Mouse (Mus musculus) cerebellum, postnatal 14 days (tissue): ENCODE data around the gene Tnfsf10.
A peak's percentile ranks its signal among the peaks of the same experiment; 100 is the strongest.

ENCODE experiments used
- DNase-seq, 2 experiments: peaks; one replicate each; pipeline ENCODE4 v3.0.0; 2021; ENCODE audit warnings: mixed read lengths in 2 of 2

The Tnfsf10 gene

GRCm38 (mm10) chr3:27310973-27311372 is 5.9 kb upstream of the Tnfsf10 start:
- DNase-seq: peak; percentile 46 to 49

- DNase-seq: no peak
Measured at GRCm38 (mm10) chr3:27311475-27311874, 5.4 kb upstream of the Tnfsf10 start.

- DNase-seq: no peak
Measured at GRCm38 (mm10) chr3:27314506-27315164, 2.2 kb upstream of the Tnfsf10 start.

GRCm38 (mm10) chr3:27317288-27318024 is 628 bp downstream of the Tnfsf10 start:
- no peak for DNase-seq

DNA sequence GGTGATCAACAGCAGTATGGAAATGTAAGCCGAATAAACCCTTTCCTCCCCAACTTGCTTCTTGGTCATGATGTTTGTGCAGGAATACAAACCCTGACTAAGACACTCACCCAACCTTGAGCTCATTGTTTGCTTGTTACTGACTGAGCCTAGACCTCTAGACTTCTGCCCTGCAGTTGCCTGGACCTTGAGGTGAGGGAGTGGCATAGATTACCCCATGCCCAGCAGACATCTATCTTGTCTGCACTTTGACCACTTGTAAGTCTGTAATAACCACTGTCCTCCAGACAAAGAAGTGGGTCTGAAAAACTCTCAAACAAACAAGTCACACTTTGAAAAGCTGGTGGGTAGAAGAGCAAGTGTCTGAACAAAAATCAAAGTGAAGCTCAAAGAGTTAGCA is 2.8 kb downstream of the Tnfsf10 start:
- no peak for DNase-seq

- DNase-seq: peak; percentile 42 to 46
Measured at GRCm38 (mm10) chr3:27320613-27321495, 4.0 kb downstream of the Tnfsf10 start.

GRCm38 (mm10) chr3:27322591-27322990 is 5.8 kb downstream of the Tnfsf10 start:
- no peak for DNase-seq

GRCm38 (mm10) chr3:27323551-27323950 is 6.7 kb downstream of the Tnfsf10 start:
- no peak for DNase-seq

DNA sequence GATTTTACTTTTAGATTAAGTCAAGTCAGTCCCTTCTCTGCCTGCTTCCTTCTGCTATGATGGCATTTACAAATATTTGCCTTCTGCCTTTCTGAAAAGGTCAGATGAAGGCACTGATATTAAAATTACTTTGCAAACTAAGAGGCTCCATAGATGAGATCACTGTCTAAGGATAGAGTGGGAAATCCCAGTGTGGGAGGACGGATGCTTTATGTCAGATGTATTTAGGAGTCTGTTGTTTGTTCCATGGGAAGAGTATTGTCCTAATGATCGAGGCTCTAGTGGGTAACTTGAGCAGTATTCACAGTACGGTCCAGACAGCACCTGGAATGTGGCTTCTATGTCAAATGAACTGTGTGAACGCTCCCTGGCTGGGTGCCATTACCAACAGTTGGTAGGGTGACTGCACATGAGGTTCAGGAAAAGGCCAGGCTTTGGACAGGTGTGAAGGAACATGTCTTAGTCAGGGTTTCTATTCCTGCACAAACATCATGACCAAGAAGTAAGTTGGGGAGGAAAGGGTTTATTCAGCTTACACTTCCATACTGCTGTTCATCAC is 9.9 kb downstream of the Tnfsf10 start:
- peak; percentile 41 to 62 for DNase-seq

GRCm38 (mm10) chr3:27330706-27331105 is 13.9 kb downstream of the Tnfsf10 start:
- no peak for DNase-seq

DNA sequence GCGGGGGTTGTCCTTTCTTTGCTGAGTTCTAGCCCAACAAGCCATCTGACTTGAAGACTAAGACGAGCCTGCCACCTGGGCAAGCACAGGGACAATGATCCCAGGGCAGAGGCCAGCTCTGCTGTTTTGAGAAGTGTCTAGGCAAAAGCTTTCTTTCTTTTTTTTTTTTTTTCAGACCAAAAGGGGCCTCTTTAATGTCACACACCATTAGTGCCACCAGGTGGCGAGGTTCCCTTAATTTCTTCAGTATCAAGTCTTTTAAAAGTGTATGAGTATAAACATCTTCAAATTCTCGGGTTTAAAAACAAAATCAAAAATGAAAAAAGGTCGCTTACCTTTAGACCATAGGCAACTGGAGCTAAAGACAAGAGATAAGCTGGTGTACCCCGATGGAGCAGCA is 21.6 kb downstream of the Tnfsf10 start:
- peak; percentile 49 to 70 for DNase-seq

DNA sequence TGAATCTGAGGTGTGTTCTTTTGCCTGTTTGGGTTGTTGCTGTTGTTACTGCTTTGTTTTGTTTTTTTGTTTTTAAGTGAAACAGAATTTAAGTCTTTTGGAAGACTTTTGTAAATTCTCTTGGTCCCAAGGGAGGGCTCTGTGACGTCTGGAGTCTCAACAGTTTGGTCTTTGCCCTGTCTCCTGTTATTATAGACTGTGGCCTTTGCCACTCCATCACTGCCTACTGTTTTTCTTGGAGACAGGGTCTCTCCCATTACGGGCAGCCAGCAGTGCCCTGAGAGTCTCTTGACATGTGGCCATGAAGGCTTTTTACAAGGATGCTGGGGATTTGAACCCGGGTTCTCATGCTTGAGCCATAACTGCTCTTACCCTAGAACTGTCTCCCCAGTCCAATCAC is 22.1 kb downstream of the Tnfsf10 start:
- DNase-seq: no peak

GRCm38 (mm10) chr3:27340757-27341156 is 23.9 kb downstream of the Tnfsf10 start:
- DNase-seq: no peak

DNA sequence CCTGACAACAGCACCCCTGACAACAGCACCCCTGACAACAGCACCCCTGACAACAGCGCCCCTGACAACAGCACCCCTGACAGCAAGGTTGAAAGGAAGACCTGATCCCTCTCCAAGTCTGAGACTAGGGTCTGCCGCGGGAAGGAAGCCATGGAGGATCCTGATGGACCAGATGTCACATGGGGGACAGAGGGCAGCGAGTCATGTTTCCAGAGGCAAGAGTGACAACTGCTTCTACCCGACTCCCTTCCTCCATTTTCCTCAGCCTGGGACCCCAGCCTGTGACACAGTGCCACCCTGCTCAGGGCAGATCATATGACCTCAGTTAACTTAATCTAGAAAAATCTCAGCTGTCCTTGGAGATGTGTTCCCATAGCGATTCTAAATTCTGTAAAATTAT is 25.6 kb downstream of the Tnfsf10 start:
- no peak for DNase-seq

DNA sequence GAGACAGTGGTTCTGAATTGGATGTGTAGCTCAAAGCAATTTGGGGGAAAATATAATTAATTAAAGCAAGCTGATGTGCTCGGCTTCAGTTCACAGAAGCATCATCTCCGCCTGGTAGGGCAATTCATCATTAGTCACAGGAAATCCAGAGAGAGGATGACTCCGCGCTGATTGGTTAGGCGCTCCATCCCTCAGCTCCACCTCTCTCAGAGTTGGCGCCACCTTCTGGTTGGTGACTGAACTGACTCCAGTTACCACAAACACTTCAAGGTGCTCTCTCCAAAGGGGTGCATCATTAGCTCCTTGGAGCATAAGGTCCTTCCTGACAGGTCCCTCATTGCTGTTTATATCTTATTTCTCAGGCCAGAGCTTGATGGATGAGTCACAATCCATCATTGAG is 28.7 kb downstream of the Tnfsf10 start:
- peak in 1 of 2 experiments; percentile 39 for DNase-seq

DNA sequence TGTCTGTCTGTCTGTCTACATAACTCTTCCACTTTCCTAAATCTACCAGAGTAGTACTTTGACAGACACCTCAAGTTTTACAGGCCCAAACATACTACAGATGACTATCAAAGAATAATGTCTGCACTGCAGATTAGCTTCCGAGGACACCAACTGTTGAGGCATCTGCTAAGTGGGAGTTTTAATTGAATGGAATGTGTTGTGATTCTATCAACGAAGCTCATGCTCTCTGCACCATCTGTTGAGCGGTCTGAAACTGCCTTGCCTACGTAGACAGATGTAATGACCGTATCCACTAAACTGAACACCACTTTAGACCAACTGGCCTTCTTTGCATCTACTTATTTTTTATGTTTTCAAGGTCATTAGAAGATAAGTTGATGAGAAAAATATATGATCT is 31.6 kb downstream of the Tnfsf10 start:
- no peak for DNase-seq

DNA sequence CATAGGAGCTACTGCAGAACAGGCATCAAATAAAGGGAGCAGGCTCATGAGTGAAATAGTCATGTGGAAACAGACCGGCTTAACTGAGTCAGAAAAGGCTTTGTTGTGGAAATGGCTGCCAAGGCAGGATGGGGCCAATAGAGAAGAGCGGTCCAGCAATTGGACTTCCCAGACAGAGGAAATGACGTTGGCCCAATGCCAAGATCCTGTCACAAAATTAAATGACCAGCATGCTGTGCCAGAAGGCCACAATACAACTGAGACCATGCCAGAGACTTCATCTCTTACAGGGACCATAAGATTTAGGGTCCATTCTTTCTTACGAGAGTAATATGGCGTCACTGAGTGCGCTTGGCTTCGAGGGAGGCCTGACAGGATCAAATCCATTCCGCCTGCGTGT is 34.3 kb downstream of the Tnfsf10 start:
- peak; percentile 74 to 82 for DNase-seq

GRCm38 (mm10) chr3:27359100-27359720 is 42.4 kb downstream of the Tnfsf10 start:
- DNase-seq: no peak

DNA sequence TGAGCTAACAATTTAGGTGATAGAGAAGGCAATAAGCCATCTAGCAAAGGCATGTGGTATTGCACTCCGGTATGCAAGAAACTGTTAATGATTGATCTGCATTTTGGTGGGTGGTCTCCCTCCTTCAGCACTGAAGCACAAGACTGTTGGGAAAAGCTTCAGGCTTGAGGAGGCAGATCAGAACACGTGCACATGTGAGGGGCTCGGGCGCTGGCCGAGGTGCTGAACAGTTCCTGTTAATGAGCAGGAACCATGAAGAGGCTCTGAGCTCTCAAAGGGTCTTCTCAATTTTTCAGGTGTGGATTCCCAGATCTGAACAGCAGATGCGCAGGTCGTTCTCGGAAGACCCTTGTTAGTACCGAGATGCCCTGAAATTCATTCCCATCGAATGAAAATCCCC is 53.3 kb downstream of the Tnfsf10 start:
- peak in 1 of 2 experiments; percentile 11 for DNase-seq

GRCm38 (mm10) chr3:27370582-27371275 is 53.9 kb downstream of the Tnfsf10 start:
- DNase-seq: no peak

- peak in 1 of 2 experiments; percentile 4 for DNase-seq
Measured at GRCm38 (mm10) chr3:27371276-27371621, 54.4 kb downstream of the Tnfsf10 start, which contains the start of gene Ghsr. TSS of gene Ghsr (plus strand) at chr3:27371351.
